Mouse (Mus musculus) adrenal gland, postnatal 25 days (tissue): ENCODE results near the gene Pam16. TPM values are rescaled to one million over a fixed set of nuclear protein-coding genes. Genes with fewer than 3 reads are reported as not detected.
A peak's percentile ranks its signal among the peaks of the same experiment; 100 is the strongest.
"Not testable (repeated sequence)": the region's sequence is repeated elsewhere in the genome, so short reads cannot be mapped to it uniquely, and the experiment has no call there.

Experiments used
- DNase-seq: peaks from one replicate; pipeline ENCODE4 v3.0.0; 2021; ENCODE audit warnings: mixed read lengths
- total RNA-seq: library from RNA; stranded (reverse); gene quantifications from 2 replicates; pipeline ENCODE4 v1.2.3, GENCODE M21; 2021

The Pam16 gene
- total RNA-seq, 1 experiment from 2014 or later: 81.9 TPM

GRCm38 (mm10) chr16:4592909-4593875 lies 31.6 kb downstream of the Pam16 start:
- DNase-seq: peak; percentile 46

DNA sequence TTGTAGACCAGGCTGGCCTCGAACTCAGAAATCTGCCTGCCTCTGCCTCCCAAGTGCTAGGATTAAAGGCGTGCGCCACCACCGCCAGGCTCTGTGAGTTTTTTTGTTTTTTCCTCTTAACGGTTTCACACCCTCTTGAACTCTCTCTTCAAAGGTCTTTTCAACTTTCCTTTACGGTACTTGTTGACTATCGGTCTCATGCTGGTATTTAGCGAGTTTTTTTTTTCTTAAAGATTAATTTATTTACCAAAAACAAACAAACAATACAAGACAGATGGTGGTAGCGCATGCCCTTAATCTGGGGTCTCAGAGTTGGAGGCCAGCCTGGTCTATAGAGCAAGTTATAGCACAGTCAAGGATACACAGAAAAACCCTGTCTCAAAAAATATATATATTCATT lies 34.6 kb downstream of the Pam16 start:
- no peak for DNase-seq

- DNase-seq: no peak
Measured at GRCm38 (mm10) chr16:4587516-4588210, 37.1 kb downstream of the Pam16 start.

GRCm38 (mm10) chr16:4586531-4587123 lies 38.2 kb downstream of the Pam16 start:
- DNase-seq: peak; percentile 98

DNA sequence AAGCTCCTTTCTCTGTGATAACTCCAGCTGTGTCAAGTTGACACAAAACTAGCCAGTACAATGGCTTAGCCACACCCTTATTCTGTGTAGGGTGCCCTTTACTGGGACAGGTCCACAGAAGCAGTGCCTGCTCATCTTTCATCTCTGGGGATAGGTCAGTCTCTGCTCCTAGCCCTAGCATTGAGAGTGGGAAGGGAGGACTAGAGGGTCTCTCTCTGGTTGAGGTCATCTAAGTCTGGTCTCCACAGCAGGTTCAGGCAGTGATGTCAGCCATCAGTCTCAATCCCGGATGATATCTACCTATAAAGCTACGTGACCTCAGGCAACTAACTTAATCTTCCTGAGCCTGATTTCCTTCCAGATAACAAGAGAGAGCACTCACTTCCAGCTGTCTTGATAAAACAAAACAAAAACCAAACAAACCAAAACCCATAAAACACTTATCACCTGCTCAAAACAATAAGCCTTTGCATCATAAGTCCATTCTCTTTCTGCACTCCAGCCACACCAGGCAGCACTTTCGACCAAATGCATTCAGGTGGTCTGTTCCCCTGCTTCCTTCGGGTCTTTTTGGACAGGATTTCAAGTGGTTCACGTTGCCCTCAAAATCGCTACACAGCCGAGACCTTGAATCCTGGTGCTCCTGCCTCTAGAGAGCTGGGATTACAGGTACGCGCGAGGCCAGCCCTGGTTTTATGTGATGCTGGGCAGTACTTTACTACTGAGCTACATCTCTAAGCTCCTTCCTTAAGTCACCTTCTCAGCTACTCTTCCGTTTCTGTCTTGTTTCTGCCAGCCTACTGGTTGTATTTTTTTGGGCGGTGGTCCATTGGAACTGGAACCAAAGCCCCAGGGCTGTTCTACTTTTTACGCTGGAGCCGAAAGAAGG lies 38.9 kb downstream of the Pam16 start:
- DNase-seq: no peak

DNA sequence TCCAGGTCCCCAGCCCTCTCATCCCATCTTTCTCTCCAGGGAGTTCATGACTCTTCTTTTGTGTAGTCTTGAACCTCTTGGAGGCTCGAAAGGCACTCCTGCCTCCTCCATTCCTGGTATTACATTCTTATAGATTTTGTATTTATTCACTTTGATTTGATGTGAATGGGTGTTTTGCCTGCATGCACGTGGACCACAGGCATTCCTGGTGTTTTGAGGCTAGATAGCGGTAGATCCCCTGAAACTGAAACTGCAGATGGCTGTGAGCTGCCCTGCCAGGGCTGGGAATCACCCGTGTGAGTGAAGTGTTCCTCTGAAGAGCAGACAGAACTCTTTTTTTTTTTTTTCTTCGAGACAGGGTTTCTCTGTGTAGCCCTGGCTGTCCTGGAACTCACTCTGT lies 40.4 kb downstream of the Pam16 start:
- DNase-seq: no peak

DNA sequence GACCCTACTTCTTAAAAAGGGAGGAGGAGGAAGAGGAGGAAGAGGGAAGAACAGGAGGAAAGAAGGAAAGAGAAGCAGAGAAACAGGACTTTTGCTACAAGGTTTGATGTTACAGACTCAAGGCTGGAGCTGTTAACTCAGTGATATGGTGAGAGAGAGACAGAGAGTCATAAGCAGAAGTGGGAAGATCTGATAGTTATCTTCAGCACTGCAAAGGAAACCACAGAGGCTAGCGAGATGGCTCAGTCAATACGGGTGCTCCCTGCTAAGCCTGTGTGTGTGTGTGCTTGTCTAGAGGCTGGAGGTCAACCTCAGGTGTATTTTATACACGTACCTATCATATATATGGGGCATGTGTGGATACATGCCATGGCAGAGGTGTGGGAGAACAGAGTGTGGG lies 41.0 kb downstream of the Pam16 start:
- no peak for DNase-seq

DNA sequence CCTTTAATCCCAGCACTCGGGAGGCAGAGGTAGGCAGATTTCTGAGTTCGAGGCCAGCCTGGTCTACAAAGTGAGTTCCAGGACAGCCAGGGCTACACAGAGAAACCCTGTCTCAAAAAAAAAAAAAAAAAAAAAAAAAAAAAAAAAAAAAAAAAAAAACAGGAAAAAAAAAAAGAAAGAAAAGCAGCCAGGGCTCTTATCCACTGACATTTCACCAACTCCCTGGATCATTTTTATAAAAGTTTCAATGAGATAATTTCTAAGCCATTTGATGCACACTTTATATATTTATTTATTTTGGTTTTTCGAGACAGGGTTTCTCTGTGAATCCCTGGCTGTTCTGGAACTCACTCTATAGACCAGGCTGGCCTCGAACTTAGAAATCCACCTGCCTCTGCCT lies 43.6 kb downstream of the Pam16 start:
- not testable (repeated sequence) for DNase-seq

- no peak for DNase-seq
Measured at GRCm38 (mm10) chr16:4578630-4579029, 46.2 kb downstream of the Pam16 start.

DNA sequence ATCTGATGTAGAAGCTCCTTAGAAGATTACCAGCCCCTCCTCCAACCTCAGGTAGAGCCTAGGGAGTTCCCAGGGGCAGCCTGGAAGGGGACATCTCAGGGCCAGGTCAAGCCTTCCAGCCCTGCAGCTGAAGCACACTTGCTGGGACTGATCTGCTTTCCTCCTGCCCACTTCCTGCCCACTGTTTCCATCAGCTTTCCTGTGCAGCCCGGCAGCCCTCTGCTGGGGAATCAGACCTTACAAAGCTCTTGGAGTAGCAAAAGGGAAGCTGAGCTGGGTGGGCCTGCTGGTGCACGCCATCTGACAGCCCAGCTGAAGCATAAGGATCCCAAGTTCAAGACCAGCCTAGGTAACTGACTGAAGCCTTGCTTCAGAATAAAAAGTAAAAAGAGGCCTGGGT lies 47.9 kb downstream of the Pam16 start:
- DNase-seq: no peak

GRCm38 (mm10) chr16:4576038-4576437 lies 48.8 kb downstream of the Pam16 start:
- no peak for DNase-seq

GRCm38 (mm10) chr16:4570737-4571136 lies 54.1 kb downstream of the Pam16 start:
- no peak for DNase-seq

- DNase-seq: peak; percentile 88
Measured at GRCm38 (mm10) chr16:4567912-4568311, 56.9 kb downstream of the Pam16 start.

Other genes with a start within 250 kb of the Pam16 start
- 59.2 and 85.6 TPM in 2 replicates for gene Adcy9, start 204.5 kb downstream of the Pam16 start, total RNA-seq
- gene Srl, start 83.2 kb downstream of the Pam16 start, total RNA-seq: 8.0 and 11.9 TPM in 2 replicates
- 8.3 and 10.4 TPM in 2 replicates for gene Tfap4, start 65.1 kb downstream of the Pam16 start, total RNA-seq
- 17.1 and 23.0 TPM in 2 replicates for gene Glis2, start 30.3 kb downstream of the Pam16 start, total RNA-seq
- 5.4 and 9.3 TPM in 2 replicates for gene Vasn, start 15.0 kb upstream of the Pam16 start, total RNA-seq
- gene Dnaja3, start 15.0 kb upstream of the Pam16 start, total RNA-seq: 117 and 125 TPM in 2 replicates
- 36.2 and 39.7 TPM in 2 replicates for gene Coro7, start 54.8 kb upstream of the Pam16 start, total RNA-seq
- 7.0 and 9.1 TPM in 2 replicates for gene Nmral1, start 94.4 kb upstream of the Pam16 start, total RNA-seq
- gene Hmox2, start 101.4 kb upstream of the Pam16 start, total RNA-seq: 105 and 106 TPM in 2 replicates
- 103 and 116 TPM in 2 replicates for gene Cdip1, start 165.3 kb upstream of the Pam16 start, total RNA-seq
- not detected in 2 replicates for gene 4930562C15Rik, start 210.4 kb upstream of the Pam16 start, total RNA-seq